Mouse (Mus musculus) cerebral cortex, adult 2 months (tissue): Measurements from ENCODE around the gene Snap25.

ENCODE experiments used
- WGBS: fragments of 180-500 bp; shearing (Covaris S2); methylation state at CpG from one replicate; pipeline ENCODE4 v1.1.7; 2018; 5-methylcytosine and 5-hydroxymethylcytosine counted together

Snap25 gene

DNA sequence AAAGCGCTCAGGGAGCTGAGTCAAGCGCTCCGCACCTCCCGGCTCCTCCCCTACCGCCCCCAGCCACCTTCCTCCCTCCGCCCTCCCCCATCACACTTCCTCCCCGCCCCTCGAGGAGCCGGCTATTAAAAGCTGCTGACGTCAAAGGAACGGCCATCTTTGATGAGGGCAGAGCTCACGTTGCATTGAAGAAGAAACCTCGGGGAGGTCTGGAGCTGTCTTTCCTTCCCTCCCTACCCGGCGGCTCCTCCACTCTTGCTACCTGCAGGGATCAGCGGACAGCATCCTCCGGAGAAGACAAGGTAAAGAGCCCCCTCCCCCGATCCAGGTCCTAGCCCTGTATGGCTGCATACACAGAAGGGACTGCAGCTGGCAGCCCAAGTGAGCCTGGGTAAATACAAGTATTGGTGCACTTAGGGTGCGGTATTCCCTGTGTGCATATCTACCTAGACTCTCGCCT lies at the start of gene Snap25:
Gene Snap25, plus strand, starts transcription at position 155 of the 460 bp plus-strand sequence.
- WGBS = 1% methylated on average over 20 of the region's 20 CpGs

DNA sequence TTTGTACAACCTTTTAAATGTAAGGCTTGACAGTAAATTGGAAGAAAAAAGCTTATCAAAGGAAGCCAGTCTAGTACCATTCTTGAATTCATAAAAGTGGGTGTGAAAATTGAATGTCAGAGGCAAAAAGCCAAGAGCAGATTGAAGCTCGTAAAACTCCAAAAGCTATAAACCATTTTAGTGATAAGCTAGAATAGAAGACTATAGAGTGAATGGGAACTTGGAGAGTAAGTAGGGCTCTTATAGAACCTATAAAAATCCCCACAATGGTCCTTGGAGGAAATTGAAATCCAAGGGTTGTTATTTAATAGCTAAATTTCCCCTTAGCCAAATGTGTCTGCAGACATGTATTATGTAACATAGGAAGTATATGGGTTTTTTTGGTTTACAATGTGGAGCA lies 46.3 kb upstream of the Snap25 start:
- WGBS = 51% methylated on average over 1 of the region's 1 CpGs

DNA sequence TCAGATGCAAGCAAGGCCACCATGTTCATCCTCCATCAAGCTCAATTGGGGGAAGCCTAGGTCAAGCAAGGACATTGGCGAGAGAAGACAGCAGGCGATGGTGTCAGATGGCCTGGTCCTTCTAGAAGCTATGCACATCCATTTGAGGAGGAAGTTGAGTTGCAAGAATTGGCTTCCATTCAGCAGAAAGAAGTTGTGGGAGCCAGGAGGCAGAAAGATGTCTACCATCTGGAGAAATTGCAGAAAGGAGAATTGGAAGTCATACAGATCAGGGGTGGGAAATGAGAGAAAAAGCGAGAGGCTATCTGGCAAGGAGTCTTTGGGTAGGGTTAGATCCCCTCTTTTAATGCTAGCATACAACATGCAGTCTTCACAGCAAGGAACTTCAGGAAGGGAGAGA lies 44.1 kb upstream of the Snap25 start:
- 58% methylated on average over 3 of the region's 3 CpGs for WGBS

DNA sequence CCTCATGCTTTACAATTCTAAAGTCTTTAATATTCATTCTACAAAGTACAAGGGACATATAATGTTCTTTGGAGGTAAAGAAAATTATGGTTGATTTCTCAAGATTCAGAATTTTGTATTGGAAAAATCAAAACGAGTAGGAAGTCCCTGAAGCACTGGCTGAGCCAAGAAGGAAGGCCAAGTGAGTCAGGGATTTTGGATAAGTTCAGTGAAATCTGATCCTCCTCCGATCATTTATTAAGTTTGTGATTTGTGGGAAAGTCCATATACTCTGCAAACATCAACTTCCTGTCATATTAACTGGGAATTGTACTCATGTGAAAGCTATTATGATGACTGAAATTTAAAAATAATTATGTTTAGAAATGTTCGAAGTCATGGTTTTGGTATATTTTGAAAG lies 43.6 kb upstream of the Snap25 start:
- WGBS = 54% methylated on average over 3 of the region's 3 CpGs

DNA sequence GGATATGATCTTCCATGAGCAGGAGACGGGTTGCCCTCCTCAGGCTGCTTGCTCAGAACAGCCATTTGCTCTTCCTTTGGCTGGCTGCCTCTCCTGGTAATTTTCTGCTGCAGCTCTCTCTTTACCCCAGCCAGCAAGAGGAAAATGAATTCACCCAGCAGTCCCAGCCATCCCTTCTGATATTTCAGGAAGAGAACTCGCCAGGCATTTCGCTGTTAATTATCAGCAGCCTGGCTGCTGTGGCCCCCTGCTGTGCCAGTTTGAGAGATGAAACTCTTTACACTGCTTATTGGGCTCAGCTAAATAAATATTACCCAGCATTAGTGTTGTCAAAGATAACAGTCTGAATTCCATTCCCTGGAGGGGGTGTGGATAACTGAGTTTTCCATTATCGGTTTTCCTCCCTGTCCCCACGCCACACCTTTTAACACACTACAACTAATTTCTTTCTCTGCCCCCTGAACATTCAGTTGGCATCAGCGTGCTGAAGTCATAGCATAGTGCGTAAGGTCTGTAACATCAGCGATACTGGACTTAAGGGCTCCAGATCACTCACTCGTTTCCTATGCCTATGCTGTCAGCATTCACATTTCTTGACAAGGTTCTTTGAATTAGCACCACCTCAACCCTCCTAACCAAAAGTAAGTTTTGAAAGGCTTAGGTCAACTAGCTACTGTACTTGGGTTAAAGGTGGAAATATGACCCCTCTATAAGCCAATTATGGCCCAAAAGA lies 42.5 kb upstream of the Snap25 start:
- WGBS = 33% methylated on average over 9 of the region's 9 CpGs

DNA sequence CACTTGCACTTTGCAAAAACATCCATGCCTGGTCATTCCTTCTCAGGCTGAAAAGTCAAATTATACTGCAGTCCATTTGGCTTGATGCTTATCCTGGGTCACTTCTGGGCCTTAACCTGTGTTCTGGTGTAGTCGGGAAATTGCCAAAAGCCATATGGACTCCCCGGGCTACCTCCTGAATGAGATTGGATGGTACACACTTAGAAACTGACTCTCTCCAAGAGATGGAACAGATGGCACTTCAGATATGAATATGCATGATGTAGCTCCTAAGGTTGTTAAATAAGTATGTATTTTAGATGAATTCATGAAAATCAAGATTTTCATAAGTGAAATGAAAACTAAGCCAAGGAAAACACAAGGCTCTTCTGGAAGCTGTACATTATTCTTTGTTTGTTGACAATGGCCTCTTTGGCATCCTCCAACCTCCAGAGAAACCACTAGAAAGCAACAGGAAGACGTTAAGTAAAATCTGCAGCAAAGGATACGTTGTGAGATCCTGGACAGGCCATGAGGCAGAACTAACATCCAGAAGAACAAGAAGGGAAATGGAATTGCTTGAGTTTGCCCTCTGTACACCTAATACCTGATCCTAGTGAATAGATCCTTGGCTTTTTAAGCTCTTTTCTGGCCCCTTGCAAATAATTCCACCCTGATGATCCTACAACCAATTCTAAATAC lies 39.0 kb upstream of the Snap25 start:
- WGBS = 43% methylated on average over 4 of the region's 4 CpGs

DNA sequence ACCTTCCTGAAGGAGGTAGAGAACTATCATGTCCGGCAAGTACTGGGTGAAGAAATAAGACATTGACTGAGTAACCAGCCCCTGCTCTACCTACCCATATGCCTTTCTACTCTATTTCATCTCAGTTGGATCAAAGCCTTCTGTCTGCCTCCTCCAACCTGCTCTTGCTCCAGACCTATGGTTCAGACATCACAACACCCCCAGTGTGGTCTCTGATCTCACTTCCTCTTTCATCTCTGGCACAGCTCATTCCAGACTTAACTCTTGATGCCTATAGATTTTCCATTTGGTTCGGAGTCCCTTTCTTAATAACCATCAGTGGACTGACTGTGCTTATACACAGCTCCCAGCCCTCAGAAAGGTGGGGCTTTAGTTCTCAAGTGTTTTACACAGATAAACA lies 37.1 kb upstream of the Snap25 start:
- 80% methylated on average over 2 of the region's 2 CpGs for WGBS

DNA sequence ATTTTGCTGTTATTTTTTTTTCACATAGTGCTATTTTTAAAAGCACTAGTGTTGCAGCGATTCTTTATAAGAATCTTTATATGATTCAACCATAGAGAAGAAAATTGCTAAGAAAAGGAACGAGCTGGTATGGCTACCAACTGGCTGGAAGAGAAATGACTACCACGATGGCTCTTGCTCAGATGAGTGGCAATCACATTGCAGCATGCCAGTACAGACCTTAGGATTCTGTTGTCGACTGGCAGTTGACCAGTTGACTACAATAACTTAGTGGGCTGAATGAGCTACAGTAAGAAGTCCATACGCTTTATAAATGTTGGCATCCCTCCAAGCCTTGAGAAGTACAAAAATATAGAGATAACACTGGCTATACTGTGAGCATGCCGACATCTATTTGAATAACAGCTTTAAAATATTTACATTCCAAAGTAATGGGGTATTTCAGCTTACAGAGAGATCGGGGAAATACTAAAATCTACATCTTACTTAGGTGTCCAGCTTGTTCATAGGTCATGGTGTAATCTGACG lies 36.3 kb upstream of the Snap25 start:
- WGBS = 41% methylated on average over 8 of the region's 8 CpGs

DNA sequence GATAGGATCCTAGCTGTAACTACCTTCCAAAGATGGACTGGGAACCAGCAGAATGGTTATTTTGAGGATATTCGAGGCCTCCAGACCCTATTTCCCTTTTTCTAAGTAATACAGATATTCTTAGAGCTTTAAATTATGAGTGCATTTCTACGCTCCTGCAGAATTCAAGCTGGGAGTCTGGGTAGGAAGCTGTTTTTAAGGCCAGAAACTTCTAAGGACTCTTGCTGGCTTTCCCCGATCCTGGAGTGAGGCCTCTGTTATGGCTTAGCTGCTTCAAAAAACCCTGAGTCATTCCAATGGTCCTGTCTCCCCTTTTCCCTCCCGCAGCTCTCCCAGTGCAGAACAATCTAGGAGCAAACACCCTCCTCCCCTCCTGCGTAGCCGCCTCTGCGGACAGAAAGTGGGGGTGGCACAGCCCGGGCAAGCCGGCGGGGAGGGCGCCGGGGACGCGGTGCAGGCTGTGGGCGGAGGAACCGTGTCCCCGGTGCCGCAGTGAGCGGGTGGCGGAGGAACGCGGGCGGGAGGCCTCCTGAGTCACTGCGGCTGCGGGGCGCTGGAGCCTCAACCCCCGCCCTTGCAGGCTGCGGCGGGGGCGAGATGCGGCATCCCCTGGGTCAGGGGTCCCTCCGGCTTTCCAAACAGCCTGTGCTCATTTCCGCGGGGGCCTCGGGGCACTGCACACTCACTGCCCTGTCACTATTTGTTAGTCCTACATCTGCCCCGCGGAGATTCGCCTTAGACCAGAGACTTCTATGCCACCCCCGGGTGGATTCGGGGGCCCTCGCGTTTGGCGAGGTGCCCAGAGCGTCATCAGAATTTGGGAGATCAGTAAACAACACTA lies 34.7 kb upstream of the Snap25 start:
- WGBS = 2% methylated on average over 44 of the region's 44 CpGs

DNA sequence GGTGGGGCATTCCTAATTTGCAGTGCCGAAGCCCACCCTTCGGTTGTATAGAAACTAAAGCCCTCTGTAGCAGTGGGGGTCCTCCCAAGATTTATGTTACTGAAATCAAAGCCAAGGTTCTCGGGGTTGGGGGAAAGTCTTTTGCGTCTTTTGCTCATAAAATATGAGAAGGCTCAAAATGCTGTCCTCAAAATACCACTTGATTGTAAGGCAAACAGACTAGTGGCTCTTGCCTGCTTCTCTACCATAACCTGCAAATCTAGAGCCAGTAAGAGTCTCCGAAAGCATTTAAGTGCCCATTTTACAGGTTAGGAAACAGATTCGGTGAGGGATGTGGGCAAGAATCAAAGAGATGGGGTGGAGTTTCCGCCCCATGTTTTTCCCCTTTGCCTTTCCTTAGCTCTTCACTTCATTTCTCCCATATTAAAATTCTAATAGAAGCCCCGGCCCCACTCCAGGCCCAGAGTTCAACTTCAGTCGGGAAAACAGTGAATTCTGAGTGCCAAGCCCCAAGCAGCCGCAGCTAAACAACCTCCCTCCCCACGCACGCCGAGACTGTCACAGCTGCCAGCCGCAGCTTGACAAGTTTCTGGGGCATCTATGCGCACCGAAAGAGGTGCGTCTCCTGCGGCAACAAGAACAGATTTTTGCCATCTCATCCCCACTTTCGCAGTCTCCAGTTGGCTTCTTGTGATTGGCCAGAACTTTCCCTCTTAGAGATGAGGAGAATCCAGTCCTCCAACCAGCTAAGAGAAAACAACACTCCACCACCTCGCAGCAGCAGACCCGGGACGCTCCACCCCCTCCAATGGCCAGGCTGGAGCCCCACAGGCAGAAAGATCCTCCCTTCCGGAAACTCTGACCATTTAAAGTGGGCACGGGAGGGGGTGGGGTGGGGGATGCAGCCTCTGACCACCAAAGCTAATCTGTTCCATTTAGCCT lies 33.7 kb upstream of the Snap25 start:
- WGBS = 2% methylated on average over 24 of the region's 24 CpGs

DNA sequence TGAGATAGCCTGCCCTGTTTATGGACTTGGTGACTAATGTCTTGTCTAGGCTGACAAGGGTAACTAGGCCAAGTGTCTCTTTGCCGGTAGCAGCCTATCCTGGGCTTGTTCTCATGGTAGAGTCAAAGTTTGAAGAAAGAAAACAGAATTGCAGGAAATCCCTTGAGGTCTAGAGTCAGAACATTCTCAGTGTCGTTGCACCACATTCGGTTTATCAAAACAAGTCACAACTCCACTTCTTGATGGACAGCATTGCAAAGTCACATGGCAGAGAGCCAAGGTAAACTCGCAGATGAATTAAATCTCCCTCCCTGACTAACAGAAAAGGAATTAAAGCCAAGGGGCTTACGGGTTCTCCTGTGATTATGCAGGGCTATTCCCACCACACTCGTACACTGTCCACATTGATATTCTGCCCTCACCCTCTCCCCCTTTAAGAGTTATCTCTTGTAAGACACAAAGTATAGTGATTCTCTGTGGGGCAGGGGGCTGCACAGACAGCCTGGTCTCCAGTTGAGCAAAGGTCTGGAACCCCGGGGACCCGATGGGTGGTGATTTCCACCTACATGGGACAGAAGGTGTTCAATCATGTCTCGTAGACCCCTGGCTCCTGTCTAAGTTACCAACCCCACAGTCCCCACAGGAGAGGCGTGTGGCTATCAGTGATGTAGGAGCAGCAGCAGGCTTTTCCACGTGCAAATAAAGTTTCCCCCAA lies 30.9 kb upstream of the Snap25 start:
- WGBS = 73% methylated on average over 11 of the region's 11 CpGs

DNA sequence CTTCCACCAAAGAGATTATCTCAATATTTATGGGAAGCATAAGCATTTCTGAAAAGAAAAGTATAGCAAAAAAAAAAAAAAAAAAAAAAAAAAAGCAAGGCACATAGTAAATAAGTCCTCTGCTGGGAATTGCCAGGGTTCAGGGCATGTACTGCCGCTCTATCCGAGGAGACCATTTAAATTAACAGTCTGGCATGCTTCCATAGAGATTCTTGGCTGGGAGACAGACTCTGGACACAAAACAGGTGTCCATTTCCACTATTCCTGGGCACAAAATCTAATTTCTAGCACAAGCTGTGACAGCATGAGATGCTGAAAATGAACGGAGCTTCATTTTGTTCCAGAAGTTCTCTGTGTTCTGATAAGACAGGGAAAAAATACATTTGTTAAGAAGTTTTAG lies 27.1 kb upstream of the Snap25 start:
- WGBS = 44% methylated on average over 3 of the region's 3 CpGs

DNA sequence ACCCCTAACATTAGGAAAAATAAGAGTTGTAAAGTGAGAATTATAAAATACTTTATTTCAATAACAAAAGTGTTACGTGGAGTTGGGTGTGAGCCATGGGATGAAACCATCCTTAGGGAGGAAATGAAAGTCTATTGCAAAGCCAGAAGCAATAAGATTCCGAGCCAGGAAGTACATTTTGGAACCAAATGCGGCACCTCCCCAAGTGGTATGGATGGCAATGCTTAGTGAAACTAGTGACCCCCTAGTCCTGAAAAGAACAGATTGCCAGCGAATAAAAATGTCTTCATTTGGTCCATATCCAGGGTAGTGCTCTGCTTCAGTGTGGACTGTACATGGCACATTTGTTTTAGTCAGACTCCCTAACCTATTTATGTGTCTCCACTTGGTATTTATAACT lies 25.9 kb upstream of the Snap25 start:
- 85% methylated on average over 4 of the region's 4 CpGs for WGBS

DNA sequence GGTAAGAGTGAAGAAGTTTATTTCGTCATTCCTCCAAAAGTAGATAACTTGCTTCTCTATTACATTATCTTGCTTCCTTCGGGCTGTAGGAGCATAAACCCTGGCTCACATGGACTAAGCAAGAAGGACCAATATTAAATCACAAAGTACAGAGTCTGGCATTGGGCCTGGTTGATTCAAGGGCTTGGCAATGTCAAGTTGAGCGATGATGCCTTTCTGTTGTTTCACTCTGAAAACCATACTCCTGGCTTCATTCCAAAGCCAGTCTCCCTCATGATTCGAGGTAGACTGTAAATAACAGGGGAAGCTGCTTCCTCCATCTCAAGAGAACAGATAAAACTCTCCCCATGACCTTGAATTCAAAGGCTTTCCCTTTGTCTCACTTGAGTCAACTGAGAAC lies 23.8 kb upstream of the Snap25 start:
- WGBS = 71% methylated on average over 4 of the region's 4 CpGs

DNA sequence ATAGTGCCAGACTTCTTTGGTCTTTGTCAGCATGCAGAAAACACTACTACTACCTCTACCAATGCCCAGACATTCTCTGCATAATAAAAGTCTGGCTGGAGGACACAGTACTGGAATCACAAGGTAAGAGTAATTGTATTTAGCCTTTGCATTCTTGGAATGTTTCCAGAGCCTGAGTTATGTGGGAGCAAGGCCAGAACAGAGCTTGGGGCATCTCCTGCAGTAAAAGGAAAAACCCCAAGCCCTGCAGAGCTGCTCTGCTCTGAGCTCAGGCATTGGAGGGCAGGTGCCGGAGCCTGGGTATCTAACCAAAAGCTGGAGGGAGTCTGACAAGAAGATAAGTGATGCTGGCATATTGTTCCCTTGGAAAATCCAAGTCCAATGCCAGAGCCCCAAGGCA lies 21.6 kb upstream of the Snap25 start:
- WGBS = 83% methylated on average over 1 of the region's 1 CpGs

DNA sequence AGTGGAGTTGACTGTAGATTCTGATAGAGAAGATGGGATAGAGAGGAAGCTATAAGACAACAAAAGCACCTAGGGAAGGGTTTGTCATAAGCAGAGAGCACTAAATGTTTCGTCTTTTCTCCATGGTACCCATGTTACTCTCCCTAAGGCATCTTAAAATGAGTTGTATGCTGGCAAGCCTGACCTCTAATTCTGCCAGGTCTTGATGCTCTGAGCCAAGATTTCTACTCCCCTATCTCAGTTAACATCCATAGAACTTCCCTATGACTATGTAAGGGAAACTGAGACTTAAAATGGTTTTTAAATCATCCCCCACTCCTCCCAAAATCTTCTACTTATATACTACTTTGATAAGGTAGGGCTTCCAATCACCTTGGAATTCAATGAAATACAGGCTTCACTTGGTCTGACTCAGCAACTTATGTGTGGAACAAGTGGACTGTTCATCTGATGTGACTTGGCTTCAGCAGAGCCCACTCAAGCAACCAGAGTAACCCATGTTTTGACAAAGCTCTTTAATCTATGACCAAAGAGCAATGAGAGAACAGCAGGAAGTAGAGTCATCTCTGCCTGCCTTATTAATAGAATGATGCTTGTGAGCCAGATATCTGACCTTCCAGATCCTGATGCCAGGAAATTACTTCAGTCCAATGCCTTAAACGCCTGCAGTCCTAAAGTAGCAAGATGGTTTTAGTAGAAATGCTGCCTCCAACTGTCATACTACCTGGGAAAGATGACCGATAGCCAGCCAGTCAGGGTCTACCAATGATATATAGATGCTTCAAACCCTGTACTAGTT lies 13.6 kb upstream of the Snap25 start:
- 79% methylated on average over 3 of the region's 3 CpGs for WGBS

DNA sequence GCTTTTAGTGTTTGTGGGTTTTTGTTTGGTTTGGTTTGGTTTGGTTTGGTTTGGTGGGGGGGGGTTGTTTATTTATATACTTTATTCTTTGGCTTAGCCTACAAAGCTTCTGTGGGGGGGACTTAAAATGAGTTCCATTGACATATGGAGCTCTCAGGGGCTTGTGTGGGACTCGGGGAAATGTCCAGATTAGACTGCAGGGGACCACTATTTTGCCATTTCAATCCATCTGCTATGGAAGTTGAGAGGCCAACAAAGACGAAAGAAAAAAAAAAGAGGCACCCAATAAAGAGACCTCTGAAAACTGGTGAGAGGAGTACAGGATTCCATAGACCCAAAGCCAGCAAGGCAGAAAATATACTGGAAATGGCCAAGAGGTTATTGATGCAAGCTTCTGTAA lies 9.9 kb upstream of the Snap25 start:
- WGBS = 86% methylated on average over 2 of the region's 2 CpGs

DNA sequence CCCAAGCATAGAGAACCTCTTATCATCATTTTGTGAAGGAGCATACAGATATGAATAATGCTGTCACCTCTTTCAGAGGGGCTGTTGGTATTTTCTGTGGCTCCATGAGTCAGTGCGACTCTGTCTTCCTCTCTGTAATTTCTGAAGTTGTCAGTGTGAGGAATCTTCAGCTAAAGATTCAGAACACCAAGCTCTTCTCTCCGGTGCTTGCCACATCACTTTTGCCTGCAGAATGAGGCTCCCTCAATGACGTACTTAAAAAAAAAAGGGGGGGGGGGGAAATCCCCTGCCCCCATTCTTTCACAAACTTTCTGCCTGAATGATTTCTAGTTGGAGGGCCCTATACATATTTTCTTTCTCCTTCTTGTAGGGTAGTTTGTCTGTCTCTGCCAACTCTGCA lies 2.1 kb upstream of the Snap25 start:
- 17% methylated on average over 3 of the region's 3 CpGs for WGBS

DNA sequence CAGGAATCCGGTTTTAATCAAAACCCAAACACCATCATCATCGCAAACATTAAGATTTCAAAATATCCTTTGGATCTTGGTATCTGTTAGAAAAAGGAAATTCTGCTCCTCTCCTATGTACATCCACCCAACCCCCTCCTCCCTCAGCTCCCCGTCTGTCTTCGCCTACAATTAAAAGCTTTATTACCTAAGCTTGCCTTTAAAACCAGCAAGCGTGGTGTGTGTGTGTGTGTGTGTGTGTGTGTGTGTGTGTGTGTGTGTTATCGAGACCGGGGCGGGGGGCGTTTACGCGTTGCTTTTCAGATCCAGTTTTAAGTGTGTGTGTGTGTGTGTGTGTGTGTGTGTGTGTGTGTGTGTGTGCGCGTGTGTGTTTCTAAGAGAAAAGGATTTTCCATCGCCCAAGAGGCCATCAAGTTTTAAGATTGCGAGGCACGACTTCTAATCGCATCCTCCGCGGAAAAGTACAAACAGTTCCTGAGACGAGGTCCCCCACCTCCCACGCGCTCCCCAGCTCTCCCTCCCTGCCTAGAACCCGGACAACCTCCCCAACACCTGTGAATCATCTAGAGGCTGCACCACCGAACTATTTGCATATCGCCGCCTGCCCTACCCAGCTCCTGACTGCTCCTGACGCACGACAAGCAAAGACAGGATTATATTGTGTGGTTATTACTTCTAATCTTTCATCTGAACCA lies 1.4 kb upstream of the Snap25 start:
- 2% methylated on average over 28 of the region's 28 CpGs for WGBS
